Mouse (Mus musculus) c-Kit-negative CD71-positive TER-119-positive erythroid progenitor cells, embryonic 14.5 days (primary cell): ENCODE data around the gene Cacng1.

ENCODE experiments used
- DNase-seq: peaks from one replicate; pipeline ENCODE4 v3.0.0-alpha.2; 2013; ENCODE audit warnings: low read depth, low spot score

Cacng1 gene

DNA sequence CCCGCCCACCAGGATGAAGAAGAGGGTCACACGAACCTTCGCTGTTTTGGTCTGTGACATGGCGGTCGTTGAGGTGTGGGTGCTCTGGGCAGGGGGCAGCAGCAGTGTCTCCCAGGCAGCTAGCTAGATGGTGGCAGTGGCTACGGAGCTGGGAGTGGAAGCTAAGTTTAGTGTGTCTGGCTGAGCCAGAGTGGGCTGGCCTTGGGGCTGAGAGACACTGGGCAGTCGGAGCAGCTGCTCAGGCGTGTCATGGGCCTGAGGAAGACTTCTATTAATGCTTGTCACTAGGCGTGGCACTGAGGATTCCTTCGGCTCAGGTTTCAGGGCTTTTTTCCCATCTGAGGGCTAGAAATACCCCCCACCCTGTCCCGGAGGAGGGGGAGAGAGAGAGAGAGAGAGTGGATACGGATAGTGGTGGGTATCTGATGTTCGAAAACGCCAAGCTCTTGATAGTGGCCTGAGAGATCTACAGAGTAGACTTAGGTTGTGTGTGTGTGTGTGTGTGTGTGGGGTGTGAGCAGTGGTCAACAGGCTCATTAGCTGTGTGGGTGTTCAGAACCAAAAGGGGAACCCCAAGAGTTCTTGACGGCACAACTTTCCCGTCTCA lies at the start of gene Cacng1:
TSS of gene Cacng1 (minus strand) at position 191 of the 607 bp plus-strand sequence.
- DNase-seq = no peak

DNA sequence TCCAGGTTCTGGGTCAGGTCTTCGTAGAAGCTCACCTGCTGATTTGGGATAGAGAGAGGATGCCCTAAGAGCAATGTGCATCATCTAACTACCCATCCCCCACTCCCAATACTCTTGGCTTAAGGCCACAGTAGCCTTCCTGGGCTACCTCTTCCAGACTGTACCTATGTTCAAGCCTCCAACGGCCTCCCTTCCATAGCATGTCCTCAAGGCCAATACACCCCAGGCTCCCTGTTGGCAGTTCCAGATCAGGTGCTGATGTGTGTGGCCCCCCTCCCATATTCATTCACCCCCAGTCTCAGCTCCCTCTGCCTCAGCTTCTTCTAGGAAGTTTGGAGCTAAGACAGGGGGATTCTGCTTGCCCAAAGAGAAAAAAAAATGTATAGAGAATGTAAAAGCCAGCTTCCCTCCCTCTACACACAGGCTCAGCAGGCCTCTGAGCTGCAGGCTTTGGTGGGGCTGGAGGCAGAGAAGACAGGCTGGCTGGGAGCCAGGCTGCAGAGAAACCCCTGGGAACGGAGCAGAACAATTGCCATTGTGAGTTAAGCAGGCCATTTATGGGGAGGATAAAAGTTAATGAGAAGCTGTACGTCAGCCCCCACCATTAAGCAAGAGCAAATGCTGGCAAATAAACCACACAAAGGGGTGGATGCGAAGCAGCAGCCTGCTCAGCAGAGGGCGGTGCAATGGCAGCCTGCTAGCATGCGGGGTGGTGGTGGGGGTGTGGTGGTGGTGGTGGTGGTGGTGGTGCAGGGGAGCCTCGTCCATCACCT lies 46.6 kb upstream of the Cacng1 start:
- no peak for DNase-seq

DNA sequence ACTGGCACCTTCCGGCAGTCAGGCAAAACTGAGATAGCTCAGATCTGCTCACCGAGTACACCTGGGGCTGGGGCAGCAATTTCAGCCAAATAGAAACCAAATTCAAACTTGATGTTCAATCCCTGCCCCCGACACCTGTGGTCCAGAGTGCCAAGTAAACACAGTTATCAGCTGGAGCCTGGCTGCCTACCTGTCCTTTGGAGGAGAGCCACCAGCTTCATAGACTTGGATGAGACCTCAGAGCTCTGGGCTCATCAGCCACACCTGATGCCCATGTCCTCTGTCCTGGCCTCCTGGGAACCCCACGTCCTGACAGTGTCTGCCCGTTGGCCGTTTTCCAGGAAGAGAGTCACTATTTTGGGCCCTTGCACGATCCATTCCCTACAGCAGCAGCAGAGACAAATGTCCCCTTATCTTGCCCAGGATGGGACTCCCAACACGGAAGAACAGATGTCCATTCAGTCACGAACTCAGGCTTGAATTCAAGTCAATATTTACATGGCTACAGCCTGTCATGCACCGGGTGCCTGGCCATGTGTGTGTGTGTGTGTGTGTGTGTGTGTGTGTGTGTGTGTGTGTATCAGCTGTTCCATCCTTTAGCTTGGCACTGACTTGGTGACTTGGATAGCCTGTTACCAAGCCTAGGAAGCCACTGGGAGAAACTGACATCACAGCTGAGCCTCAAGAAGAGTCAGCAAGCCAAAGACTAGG lies 45.6 kb upstream of the Cacng1 start:
- no peak for DNase-seq

DNA sequence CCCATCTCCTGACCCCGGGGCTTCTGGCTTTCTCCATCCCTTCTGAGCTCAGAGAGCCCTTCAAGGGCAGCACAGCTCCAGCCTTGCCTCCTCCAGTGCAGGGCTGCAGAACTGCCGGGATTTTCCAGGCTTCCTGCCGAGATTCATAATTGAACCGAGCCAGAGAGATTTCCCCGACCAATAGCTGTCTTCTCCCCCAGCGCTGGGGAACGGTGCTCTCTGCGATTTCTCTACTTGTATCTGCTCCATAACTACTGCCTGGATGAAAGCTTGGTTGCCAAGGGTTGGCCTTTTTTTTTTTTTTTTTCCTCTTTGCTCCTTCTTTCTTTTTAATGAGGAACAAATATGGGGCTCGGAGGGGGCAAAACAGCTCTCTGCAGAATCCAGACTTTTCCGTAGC lies 43.7 kb upstream of the Cacng1 start:
- DNase-seq = no peak

DNA sequence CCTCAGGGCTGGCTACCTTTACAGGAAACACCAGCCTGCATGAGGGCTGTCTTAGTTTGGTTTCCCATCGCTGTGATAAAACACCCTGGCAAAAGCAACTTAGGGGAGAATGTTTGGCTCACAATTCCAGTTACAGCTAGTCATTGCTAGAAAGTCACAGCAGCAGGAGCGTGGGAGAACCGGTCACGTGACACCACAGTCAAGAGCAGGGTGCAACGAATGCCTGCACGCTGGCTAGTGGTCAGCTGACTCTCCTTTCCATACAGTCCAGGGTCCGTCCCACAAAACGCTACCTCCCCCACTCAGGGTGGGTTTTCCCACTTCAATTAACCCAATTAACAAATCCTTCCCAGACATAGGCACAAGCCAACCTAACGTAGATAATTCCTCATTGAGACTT lies 43.2 kb upstream of the Cacng1 start:
- DNase-seq = no peak

DNA sequence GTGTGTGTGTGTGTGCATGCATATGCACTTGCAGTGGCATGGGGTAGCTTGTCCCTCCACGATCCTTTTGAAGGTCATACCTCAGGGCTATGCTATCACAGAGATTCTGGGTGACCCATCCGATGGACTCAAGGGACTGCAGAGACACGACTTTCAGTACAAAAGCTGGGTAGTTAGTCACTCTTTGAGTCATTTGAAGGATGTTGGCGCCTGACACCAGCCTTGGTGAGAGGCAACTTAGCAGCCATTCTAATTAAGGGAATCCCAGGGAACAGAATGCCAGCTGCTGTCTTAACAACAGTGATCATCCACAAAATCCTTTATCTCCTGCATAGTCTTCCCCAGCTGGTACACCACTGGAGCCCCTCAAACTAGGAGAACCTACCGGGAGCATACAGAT lies 32.8 kb upstream of the Cacng1 start:
- no peak for DNase-seq

DNA sequence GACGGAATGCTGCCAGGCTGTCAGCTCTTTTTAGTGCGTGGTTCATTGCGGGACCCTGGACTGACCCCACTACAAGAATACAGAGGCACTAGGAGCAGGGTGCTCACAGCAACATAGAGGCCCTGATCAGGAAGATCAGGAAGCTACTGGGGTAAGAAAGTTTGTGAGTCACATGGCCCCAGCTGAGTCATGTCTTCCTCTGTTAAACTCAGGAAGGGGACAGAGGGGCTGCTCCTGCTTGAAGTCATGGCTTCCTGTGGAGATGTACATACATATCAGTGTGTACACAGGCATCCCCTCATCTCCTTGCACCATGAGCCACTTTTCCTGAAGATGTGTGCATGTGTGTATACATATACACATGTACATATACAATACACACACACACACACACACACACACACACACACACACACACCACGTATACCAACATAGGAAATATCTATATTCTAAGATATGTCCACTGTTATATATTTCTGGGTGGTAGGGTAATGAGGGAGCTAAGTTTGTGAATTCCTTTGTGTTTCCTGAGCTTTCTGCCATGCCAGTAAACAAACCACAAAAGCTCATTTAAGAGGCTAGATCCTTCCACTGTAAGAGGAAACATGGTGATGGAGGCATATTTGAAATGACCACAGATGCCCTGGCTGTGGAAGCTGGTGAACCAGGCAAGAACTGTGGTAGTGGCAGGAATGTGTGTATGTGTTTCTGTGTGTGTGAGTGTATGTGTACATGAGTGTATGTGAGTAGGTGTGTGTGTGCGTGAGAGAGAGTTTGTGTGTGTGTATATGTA lies 32.1 kb upstream of the Cacng1 start:
- DNase-seq = no peak

DNA sequence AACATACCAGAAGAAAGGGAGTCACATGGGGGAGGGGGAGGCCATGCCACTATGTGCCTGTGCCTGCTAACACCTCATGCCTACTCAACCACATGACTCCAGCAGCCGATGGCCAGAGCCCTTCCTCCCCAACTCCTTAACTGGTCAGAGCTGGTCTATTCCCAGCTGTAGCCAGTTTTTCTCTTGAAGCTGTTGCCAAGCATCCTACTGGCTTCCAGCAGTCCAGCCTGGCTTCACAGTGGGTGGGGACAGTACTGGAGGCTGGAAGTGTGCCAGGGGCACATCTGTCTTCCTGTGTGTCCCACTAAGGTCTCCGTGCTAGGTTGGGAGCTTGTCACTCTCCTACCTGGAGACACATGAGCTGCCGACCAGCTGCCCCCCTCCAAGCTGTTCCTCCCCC lies 26.8 kb upstream of the Cacng1 start:
- DNase-seq = no peak

DNA sequence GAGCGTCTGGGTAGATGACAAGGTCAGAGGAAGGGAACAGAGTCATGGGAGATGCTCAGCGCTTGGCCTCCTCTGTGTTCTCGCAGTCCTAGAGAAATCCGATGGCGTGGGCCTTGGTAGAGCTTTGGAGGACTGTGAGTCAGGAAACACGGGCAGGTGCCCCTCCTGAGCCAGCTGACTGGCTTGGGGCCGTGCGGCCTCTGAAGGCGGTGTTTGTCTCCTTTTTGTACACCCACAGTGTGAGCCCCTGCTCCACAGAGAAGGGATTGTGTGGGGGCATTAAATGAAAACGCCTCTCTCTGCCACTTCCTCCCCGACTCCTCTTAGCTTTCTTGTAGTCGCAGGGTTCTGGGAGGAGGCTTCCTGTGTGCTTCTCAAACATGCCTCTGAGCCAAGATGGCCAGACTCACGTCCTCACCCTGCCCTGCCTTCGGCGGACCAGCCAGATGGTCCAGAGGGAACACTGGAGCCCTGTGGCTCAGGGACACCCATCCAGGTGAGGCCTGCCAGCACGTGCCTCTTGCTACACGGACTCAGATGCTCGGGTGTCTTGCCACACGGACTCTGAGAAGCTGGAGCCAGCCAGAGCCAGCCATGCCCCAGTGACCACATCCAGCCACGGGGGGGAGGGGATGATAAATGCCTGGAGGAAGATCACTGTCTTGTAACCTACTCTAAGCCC lies 22.2 kb upstream of the Cacng1 start:
- no peak for DNase-seq

DNA sequence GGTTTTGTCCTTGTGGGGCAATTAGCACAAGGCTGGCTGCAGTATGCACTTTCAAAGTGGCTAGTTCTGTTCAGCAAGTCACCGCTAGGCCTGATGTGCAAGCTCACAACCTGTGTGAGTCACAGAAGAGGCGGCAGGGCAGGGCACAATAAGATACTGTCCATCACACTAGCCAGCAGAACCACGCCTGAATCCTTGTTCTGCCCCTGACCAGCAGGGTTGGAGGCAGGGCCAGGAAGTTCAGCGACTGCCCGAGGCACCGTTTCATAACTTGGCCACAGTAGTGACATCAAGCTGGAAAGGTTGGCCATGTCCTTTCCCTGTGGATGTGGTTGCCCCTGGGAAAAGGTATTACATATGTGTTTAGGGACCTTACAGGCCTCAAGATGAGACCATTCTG lies 21.6 kb upstream of the Cacng1 start:
- no peak for DNase-seq

DNA sequence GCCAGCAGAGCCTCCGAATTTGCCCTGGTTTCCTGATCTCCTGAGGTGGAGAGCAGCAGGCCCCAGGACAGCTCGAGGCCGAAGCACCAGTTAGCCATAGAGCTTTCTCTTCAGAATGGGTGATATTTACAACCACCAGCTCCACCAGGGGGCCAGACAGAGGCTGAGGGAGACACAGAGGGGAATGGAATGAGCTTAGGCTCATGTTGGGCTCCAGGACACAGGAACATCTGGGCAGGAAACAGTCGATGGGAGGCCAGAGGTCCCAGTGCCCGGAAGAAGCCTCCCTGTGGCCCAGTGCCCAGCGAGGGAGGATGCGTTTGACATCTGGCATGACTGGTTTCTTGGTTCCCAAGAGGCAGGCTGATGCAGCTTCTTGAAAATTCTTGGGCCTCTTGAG lies 17.8 kb upstream of the Cacng1 start:
- no peak for DNase-seq

DNA sequence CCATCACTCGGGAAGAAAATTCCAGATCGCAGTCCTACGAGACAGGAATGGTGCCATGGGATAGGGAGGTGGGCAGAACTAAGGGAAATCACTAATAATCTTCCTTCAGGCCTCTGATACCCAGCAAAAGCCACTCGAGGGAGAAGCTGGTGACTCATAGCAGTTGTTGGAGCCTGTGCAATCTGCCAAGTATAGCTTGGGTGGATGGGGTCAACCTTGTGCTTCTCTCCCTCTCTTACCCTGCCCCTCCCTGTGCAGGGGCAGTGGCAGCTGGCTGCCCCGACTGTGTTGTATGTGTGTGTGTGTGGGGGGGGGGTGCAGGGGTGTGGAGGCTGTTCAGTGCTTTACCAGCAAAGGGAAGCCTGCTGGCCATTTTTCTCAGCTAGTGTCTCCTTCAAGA lies 15.2 kb upstream of the Cacng1 start:
- DNase-seq = no peak

DNA sequence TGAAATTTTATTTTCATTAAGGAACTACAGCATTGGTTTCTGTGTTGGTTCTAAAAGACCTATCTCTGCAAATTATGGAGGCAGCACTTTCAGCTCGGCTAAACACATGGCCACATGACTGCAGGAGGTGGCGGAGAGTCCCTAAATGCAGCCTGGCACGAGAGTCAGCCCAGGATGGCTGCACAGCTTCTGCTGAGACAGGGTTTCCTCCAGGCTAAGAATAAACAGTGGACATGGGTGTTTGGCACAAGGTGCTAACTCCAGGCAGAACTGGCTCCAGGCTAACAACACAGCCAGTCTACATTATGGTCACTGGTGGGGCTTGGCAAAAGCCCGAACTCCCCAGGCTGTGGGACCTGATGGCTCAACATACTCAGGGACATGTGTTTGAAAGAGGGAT lies 14.6 kb upstream of the Cacng1 start:
- DNase-seq = no peak

DNA sequence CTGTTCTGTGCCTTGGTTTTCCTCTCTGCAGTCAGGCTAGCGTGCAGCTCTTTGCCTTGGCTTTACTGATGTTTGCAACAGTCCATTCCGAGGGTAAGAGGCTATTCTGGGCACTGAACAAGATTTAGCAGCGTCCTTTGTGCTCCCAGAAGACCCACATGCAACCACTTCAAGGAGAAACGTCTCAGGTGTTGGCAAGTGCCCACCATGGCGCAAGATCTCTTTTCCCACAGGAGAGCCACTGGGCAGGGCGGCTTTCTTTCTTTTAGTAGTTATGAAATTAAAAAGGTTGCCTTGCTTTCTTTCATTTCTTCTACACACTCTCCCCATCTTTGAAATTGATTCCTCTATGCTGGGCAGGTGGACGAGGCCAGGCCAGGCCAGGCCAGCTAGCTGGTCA lies 12.8 kb upstream of the Cacng1 start:
- DNase-seq = no peak

DNA sequence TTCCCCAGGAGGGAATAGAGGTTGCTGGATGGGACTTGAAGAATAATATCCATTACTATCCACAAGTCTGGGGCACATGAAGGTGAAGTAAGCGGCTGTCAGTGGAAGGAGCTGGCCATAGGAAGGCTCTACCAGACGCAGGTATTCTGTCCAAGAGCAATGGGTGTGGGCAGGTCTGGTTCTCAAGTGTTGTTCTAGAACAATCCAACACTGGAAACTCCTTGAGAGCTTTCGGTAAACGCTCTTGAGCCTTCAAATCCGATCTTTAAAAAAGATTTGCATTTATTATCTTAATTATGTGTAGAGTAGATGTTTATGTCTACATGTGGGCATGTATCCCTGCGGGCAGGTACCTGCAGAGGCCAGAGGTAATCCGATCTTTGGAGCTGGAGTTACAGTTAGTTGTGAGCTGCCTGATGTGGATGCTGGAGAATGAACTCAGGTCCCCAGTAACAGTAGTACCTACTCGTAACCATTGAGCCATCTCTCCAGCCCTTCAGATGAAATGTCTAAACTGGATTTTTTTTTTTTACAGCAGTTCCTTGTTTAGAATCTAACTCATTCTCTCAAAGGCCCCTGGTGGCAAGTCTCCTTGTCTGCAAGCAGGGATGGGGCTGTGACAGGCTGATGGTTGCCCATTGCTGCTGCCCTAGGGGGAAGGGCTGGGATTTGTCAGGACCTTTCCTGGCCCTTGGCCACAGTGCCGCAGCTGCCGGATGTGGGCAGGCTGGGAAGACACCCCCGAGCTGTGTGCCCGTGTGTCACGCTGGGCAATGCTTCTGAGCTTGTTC lies 11.9 kb upstream of the Cacng1 start:
- no peak for DNase-seq

DNA sequence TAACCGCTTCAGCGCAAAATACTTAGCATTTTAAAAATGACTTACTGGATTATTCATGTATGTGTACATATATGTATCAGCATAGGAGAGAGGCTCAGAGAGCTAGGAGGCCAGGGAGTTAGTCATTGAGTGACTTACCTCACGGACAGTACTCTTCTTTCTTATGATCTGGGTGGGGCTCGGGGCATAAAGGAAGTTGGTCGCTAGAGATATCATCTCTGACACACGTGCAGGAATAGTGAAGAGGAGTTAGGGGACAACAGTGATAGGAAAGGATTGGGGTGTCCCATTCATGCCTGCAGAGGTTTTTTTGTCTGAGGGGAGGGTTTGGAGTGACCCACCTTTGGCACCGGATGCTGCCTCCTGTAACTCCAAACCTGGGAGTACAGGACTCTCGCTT lies 8.3 kb upstream of the Cacng1 start:
- no peak for DNase-seq

DNA sequence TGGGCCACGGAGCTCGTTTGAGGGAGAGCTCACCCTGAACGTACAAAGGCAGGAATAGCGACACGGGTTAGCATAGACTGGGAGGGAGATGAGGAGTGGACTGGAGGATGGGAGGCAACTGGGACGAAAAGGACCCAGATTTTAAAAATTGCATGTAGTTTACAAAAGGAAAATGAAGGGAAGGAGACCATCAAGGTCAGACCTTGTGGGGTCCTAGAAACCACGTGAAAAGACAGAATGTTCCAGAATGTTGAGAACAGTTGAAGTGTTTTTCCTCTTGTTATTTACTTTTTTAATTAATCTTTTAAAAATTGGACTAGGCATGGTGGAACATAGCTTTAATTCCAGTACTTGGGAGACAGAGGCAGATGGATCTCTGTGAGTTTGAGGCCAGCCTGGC lies 4.7 kb upstream of the Cacng1 start:
- DNase-seq = no peak

DNA sequence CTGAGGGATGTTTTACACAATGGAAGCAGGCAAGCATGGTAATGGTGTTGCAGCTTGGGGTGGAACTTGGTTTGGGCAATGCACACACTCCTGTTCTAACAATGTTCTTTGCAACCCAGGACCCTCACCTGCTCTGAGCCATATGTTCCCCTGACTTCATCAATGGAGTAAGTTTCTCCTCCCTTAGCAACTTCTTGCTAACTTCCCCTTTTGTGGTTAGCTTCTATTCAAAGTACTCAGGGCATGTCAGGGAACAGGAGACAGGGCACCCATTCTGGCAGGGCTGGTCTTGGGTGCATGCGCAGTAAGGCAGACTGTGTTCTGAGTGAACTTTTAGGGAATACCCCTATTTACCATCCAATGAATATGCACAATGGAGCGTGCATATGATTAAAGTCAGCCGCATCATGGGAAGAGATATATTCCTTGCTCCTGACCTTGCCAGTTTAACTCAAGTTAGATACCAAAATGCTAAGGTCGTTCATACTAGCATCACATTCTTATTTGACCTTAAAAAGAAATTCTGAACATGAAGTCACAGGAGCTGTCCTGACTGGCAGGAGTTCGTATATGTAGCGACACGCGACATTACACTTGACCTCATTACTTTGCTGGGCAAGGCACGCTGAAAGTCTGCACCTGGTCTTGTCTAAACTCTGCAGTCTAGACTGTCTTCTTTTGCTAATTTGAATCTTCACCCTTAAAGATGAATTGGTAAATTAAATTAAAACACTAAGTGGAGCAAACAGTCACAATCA lies 4.1 kb upstream of the Cacng1 start:
- DNase-seq = no peak

DNA sequence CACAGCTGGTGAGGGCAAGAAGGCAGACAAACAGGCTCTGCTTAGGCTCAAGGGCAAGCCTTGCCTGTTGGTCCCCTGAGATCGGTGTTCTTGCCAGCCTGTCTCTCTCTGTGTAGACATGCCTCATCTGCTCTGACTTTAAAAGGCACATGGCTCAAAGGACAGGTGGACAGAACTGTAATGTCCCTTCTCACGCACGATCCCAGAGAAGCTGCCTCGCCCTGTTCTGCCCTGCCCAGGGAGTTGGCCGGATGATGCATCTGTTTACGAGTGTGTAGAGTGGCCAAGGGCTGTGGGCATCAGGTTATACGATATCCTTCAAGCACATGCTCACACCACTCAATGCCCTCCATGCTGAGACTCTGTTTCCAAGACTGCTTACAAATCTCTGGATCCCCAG lies 2.0 kb downstream of the Cacng1 start:
- no peak for DNase-seq

DNA sequence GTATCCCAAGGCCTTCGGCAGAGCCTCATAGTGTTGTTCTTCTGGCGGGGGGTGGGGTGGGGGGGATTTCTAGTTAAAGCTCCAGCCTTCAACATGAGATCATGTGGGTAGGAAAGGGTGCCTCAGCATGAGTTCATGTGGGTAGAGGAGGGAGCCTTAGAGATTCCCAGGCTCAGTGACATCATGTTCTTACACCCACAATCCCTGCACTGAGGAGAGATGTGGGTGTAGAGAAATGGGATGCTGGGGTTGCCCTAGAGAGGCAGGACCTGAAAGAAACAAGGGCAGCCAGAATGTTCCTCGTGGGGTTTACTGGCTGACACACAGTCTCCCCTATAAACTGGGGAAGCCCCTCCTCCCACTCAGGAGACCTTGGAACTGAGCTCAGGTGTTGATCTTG lies 5.9 kb downstream of the Cacng1 start:
- no peak for DNase-seq
